Mouse (Mus musculus) induced T-regulatory cell, adult 2 months (primary cell): ENCODE measurements around the gene Ntf3.

Experiments used
- DNase-seq: peaks from one replicate; pipeline ENCODE4 v3.0.0-alpha.2; 2012; ENCODE audit warnings: low read depth

The Ntf3 gene

GRCm38 (mm10) chr6:126106051-126106797 is 60.5 kb downstream of the Ntf3 start:
- DNase-seq, result no peak

GRCm38 (mm10) chr6:126105083-126105740 is 61.5 kb downstream of the Ntf3 start:
- DNase-seq, result no peak

DNA sequence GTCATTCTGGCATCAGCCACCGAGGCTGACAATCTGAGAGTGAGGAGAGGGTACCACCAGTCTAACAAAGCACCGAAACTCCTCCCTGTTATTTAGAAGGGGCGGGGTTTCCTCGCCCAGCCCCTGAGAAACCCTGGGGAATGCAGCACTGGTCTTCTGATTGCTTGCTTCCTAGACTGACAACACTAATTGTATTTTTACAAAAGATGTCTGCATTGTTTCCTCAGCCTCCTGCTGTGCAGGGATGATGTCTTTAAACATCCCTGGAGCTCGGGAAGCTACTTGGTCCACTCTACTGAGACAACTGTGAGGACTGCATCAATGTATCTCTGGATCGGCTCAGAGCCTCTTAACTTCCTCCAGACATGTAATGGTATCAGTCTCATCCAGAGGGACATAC is 64.1 kb downstream of the Ntf3 start:
- no peak for DNase-seq

DNA sequence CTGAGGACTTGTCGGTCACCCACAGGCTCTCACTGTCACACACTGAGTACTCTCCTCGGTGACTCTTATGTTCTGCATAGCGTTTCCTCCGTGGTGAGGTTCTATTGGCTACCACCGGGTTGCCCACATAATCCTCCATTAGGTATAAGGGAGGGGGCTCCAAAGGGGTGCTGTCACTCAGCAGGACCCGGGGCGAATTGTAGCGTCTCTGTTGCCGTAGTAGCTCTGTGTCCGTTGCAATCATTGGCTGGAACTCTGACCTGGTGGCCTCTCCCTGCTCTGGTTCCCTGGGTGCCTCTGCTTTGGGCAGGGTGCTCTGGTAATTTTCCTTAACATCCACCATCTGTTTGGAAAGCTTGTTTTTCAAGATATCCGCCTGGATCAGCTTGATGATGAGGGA is 64.7 kb downstream of the Ntf3 start:
- DNase-seq, result no peak

- no peak for DNase-seq
Measured at GRCm38 (mm10) chr6:126100579-126100978, 66.1 kb downstream of the Ntf3 start.

DNA sequence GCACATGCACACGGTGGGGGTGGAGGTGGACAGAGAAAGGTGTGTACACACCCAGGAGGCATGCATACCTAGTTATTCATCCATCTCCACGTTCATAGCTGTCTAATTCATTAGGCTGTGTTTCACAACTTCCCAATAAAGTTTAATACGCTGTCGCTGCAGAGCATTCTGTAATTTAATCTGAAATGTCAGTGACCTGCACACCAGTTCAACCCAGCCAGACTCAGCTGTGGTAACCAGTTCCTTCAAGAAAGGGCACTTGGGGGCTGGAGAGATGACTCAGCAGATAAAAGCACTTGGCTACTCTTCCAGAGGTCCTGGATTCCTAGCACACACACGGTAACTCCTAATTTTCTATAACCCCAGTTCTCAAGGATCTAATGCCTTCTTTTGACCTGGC is 69.2 kb downstream of the Ntf3 start:
- DNase-seq, result no peak

GRCm38 (mm10) chr6:126096085-126096484 is 70.6 kb downstream of the Ntf3 start:
- DNase-seq, result no peak

- no peak for DNase-seq
Measured at GRCm38 (mm10) chr6:126095041-126095440, 71.7 kb downstream of the Ntf3 start.

GRCm38 (mm10) chr6:126092026-126092425 is 74.7 kb downstream of the Ntf3 start:
- DNase-seq, result no peak

DNA sequence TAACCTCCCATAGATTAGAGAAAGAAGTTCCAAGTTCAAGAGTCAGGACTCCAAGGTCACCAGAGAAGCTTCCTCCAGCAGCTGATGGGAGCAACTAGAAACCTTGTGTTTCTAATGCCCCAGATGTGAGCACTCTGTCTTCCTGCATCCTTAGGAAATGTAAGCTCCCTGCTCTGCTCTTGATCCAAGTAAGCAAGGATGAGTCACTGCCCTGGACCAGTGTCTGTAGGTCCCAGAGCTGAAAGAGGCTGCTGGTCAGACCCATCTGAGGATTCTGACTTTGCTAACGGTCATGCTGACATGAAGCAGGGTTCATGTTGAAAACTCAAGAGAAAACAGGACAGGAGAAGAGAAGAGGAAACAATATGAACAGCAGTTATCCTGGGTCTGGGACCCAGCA is 76.6 kb downstream of the Ntf3 start:
- DNase-seq, result no peak

DNA sequence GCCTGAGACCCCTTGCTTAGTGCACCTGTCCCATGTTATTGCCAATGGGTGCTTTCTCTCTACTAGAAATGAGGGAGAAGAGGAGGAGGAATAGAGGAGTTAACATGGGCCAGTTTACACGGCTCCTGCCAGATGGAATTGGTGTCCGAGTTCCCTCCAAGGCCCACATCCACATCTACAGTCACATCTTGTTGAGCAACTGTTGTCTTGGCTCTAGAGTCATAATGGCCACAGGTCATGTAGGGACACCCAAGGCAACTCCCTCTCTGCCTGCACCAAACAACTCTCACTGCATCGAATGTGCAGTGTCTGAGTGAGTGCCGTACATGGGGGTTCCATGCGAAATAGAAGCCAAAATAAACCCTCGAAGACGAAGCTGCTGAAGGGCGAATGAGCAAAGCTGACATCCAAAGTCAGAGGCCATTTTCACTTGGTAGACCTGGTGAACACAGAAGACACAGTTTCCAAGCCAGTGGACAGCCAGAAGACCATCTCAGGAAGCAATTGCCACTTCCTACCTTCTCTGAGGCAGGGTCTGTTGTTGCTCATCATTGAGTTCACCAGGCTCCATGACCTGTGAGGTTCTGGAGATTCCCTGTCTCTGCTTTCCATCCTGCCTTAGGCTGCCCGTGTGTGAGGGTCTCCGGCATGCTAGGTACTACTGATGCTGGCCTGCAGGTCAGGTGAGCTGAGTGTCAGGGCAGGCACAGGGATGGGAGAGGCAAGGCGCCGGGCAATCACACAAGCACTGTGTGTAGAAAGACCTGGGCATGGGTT is 78.0 kb downstream of the Ntf3 start:
- DNase-seq, result no peak

DNA sequence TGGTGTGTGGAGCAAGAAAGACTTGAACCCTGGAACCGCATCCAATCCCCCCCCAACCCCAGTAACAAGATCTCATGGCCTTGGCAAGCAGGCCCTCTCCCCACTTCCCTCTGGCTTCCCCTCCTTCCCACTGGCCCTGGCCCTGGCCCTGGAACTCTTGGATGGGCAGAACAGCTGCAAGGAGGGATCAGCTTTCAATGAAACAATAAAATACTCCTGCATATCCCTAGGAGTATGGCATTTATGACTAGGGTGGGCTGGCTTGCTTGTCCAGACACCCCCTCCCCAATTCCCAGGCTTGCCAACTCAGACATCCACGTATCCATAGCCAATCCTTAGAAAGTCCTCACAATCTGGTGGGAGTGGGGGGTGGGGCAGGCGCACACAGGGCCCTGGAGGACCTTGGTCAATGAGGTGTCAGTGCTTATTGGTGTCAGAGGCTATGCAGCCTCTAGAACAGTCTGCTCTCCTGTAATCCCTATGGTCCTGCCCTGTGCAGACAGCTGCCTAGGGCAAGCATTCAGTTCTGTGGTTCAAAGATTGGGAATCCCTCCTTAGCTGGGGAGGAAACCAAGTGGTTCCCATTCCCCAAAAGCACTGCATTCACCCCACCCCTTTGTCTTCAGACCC is 80.3 kb downstream of the Ntf3 start:
- DNase-seq, result no peak

GRCm38 (mm10) chr6:126080531-126080930 is 86.2 kb downstream of the Ntf3 start:
- no peak for DNase-seq

- no peak for DNase-seq
Measured at GRCm38 (mm10) chr6:126057706-126058105, 109.0 kb downstream of the Ntf3 start.

DNA sequence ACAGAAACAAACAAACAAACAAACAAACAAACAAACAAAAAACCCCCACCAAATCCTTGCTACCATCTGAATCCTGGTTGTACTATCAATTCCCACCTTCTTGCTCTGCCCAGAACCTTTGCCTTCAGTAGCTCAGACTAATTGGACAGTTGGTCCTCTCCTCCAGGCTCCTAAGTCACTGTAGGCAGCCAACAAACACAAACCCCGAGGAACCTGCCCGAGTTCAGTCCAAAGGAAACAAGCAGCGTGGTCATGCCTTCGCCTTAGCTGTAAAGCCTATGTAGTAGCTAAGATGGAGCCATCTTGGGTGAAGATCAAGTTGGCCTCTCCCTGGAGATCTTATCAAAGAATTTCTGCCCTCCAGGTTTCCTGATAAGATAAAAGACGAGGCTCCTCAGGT is 113.6 kb downstream of the Ntf3 start:
- no peak for DNase-seq
